In the genomic region with DNA sequence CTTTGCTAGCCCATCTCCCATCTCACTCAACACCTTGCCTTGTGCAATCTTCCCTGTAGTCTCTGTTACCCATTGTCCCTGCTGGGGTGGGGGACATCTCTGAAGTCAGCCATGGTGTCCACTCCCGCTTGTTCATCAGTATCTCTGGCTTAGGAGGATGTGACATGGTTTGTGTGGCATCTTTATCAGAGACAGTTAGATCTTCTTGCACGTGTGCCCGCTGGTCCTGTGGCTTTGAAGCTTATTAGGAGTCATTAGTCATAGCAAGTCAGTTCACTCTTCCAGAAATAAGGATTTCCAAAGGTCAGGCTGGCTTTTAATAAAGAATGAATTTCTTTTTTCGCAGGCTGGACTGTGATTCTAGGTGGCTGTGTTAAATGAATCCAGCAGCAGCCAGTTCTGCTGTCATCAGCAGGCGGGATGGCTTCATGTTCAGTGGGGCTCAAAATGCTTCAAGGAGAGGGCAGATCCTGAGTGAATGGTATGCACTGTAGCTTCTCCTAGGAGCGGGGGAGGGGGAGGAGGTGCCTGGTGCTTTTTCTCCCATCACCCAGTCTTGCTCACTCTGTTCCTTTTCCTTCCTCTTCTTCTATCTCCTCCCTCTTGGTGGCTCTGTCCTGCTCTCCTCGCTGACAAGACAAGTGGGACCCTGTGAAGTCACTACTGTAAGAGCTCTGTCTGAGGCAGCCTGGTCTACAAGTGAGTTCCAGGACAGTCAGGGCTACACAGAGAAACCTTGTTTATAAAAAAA, we compare ENCODE assay signal across 24 mouse cellular contexts.
DNase-seq lines count a peak whose midpoint lies in the region; ATAC-seq and TF ChIP-seq lines count a peak whose summit lies in the region.
"Had no signal": no experiment of that assay in that cellular context is flagged by ENCODE, and none has a peak within 500 bp of the region (broad histone marks: within the 10 kb centered on the region; RNA-seq: fewer than 3 reads in every experiment).

No protein-coding gene starts in this region.

- no peaks in the 10 kb centered on the region for H3K36me3 ChIP-seq in liver, embryonic 11.5 days (ENCODE audit: control insufficient read depth, insufficient read depth, low read length)
- peaks cover 0 to 23% of the 10 kb centered on the region in 2 experiments; a peak in 2 of 4 replicates for H3K36me3 ChIP-seq in MEL (ENCODE audit: control insufficient read depth in 1 of 2, insufficient read depth in 2 of 2, low read length in 2 of 2)
- no peaks in the 10 kb centered on the region for H3K36me3 ChIP-seq in liver, postnatal 0 days (replicated peaks; ENCODE audit: insufficient read depth, low read length)
- H3K36me3 ChIP-seq: hindbrain, embryonic 12.5 days; midbrain, embryonic 15.5 days; neural tube, embryonic 13.5 days had no signal

- H3K9ac ChIP-seq in liver, embryonic 11.5 days (ENCODE audit: low read depth, low read length): peak overlapping the region; percentile 31
- peak overlapping the region; percentile 83 for H3K9ac ChIP-seq in MEL (ENCODE audit: control insufficient read depth, low read depth, low read length, poor library complexity, severe bottlenecking)
- H3K9ac ChIP-seq in liver, postnatal 0 days (replicated peaks): no peak overlapping the region
- H3K9ac ChIP-seq: forebrain, embryonic 13.5 days; hindbrain, embryonic 12.5 days; midbrain, embryonic 15.5 days; neural tube, embryonic 13.5 days had no signal

- TF ChIP-seq EP300 in MEL (IDR thresholded peaks at IDR 0.05; ENCODE audit: low read depth in 1 of 2, low read length in 2 of 2): no peak
- TF ChIP-seq EP300 in liver, postnatal 0 days (IDR thresholded peaks at IDR 0.05; ENCODE audit: low read depth): no peak

- no peaks in the 10 kb centered on the region for H3K9me3 ChIP-seq in liver, embryonic 11.5 days (ENCODE audit: control insufficient read depth, low read length)
- no peaks in the 10 kb centered on the region for H3K9me3 ChIP-seq in MEL (replicated peaks; ENCODE audit: insufficient read depth, low read length)
- H3K9me3 ChIP-seq in liver, postnatal 0 days (ENCODE audit: low read length): no peaks in the 10 kb centered on the region
- H3K9me3 ChIP-seq: forebrain, embryonic 13.5 days; midbrain, embryonic 15.5 days; neural tube, embryonic 13.5 days had no signal

- H3K27me3 ChIP-seq in liver, embryonic 11.5 days (replicated peaks; ENCODE audit: control insufficient read depth, insufficient read depth, low read length): peaks cover 3% of the 10 kb centered on the region; the same call in 1 of the 2 replicates
- no peaks in the 10 kb centered on the region for H3K27me3 ChIP-seq in MEL (ENCODE audit: control insufficient read depth in 1 of 2, insufficient read depth in 2 of 2, low read length in 2 of 2)
- H3K27me3 ChIP-seq in liver, postnatal 0 days (ENCODE audit: insufficient read depth, low read length): peaks cover 6% of the 10 kb centered on the region; the same call in 1 of the 2 replicates
- H3K27me3 ChIP-seq: midbrain, embryonic 15.5 days had no signal

- no peak for TF ChIP-seq CTCF in MEL (IDR thresholded peaks at IDR 0.05 in 2 of 3, conservative IDR thresholded peaks at IDR 0.05 in 1 of 3; ENCODE audit: control insufficient read depth in 1 of 3, insufficient read depth in 1 of 3, low read depth in 2 of 3, low read length in 3 of 3, poor library complexity in 1 of 3, severe bottlenecking in 1 of 3)
- TF ChIP-seq CTCF in bone marrow, adult 2 months (IDR thresholded peaks at IDR 0.05; ENCODE audit: control insufficient read depth, insufficient read depth, low read length): no peak
- no peak for TF ChIP-seq CTCF in liver, postnatal 0 days (IDR thresholded peaks at IDR 0.05; ENCODE audit: low read depth)

- WGBS in liver, embryonic 11.5 days: 40% methylated on average over 7 of the region's 7 CpGs
- WGBS in bone marrow, adult 2 months: 54% methylated on average over 7 of the region's 7 CpGs
- 49% methylated on average over 7 of the region's 7 CpGs for WGBS in liver, postnatal 0 days (ENCODE audit: insufficient replicate concordance)

- peaks cover 28% of the 10 kb centered on the region for H3K79me2 ChIP-seq in MEL (ENCODE audit: control insufficient read depth, insufficient read depth, low read length, poor library complexity)

- TF ChIP-seq POLR2A in MEL (IDR thresholded peaks at IDR 0.05; ENCODE audit: control insufficient read depth in 1 of 2, insufficient read depth in 1 of 2, low read depth in 1 of 2, low read length in 2 of 2, poor library complexity in 1 of 2): peak; percentile 13 to 62; a peak in 3 of 4 replicates
- no peak for TF ChIP-seq POLR2A in bone marrow, adult 2 months (IDR thresholded peaks at IDR 0.05; ENCODE audit: borderline replicate concordance, control insufficient read depth, low read depth, low read length)

- DNase-seq in liver, embryonic 11.5 days (ENCODE audit: low spot score): no peak
- DNase-seq in liver (no peak), MEL (ENCODE audit: low read depth, low spot score) (peak; percentile 90)
- no peak for DNase-seq in liver, postnatal 0 days
- no peak for DNase-seq in frontal cortex, postnatal 25 days (ENCODE audit: low spot score in 2 of 2)
- DNase-seq in heart, adult 11 months: no peak
- DNase-seq: adrenal gland, adult 2 months; B cell, adult 2 months; cerebellum, adult 2 months; gastrocnemius, adult 2 months; kidney, adult 18-20 months; layer of hippocampus, postnatal 36 days; lung, adult 18-20 months; lung, postnatal 14 days; right cerebral cortex, adult 18-20 months; right cerebral cortex, postnatal 4 days; thymus, postnatal 25 days had no signal

- H3K4me3 ChIP-seq in liver, embryonic 11.5 days (ENCODE audit: low read depth, low read length): no peak overlapping the region
- H3K4me3 ChIP-seq in MEL (ENCODE audit: control insufficient read depth in 1 of 2, insufficient read depth in 1 of 2, low read depth in 2 of 2, low read length in 2 of 2): peak overlapping the region; percentile 23 to 45
- H3K4me3 ChIP-seq in bone marrow, adult 2 months (replicated peaks; ENCODE audit: control insufficient read depth, low read depth, low read length): no peak overlapping the region
- no peak overlapping the region for H3K4me3 ChIP-seq in liver, postnatal 0 days (ENCODE audit: low read depth, low read length)
- H3K4me3 ChIP-seq: forebrain, embryonic 13.5 days; gastrocnemius, adult 2 months; hindbrain, embryonic 12.5 days; layer of hippocampus, adult 2 months; midbrain, embryonic 15.5 days; neural tube, embryonic 13.5 days had no signal

- no peak for TF ChIP-seq RAD21 in MEL (IDR thresholded peaks at IDR 0.05; ENCODE audit: low read depth, low read length)

- ATAC-seq in liver, embryonic 11.5 days (replicated peaks; ENCODE audit: low FRiP score): no peak
- no peak for ATAC-seq in liver, postnatal 0 days
- ATAC-seq: forebrain, embryonic 13.5 days; midbrain, embryonic 15.5 days had no signal

- H3K27ac ChIP-seq in liver, embryonic 11.5 days (ENCODE audit: low read depth, low read length): peak overlapping the region; percentile 86
- H3K27ac ChIP-seq in MEL (ENCODE audit: control insufficient read depth, low read depth, low read length): peak overlapping the region; percentile 99
- H3K27ac ChIP-seq in bone marrow, adult 2 months (ENCODE audit: control insufficient read depth, insufficient read depth, low read depth, low read length, poor library complexity): peak overlapping the region; percentile 61; the same call in 1 of the 2 replicates
- peak overlapping the region; percentile 42; the same call in 1 of the 2 replicates for H3K27ac ChIP-seq in liver, postnatal 0 days (ENCODE audit: low read depth)
- H3K27ac ChIP-seq: forebrain, embryonic 13.5 days; gastrocnemius, adult 2 months; hindbrain, embryonic 12.5 days; kidney, postnatal 0 days; layer of hippocampus, adult 2 months; midbrain, embryonic 15.5 days; neural tube, embryonic 13.5 days had no signal

- H3K4me1 ChIP-seq in liver, embryonic 11.5 days (replicated peaks; ENCODE audit: control insufficient read depth, insufficient read depth, low read length): peaks cover 33% of the 10 kb centered on the region
- peaks cover under 1 to 28% of the 10 kb centered on the region in 2 experiments; a peak in 3 of 4 replicates for H3K4me1 ChIP-seq in MEL (ENCODE audit: control insufficient read depth in 1 of 2, insufficient read depth in 2 of 2, low read length in 2 of 2)
- peaks cover 2% of the 10 kb centered on the region; the same call in 1 of the 2 replicates for H3K4me1 ChIP-seq in bone marrow, adult 2 months (ENCODE audit: control insufficient read depth, insufficient read depth, low read length)
- peaks cover 19% of the 10 kb centered on the region for H3K4me1 ChIP-seq in liver, postnatal 0 days (ENCODE audit: insufficient read depth)
- H3K4me1 ChIP-seq: forebrain, embryonic 13.5 days; midbrain, embryonic 15.5 days; neural tube, embryonic 13.5 days had no signal

- H3K4me2 ChIP-seq in liver, embryonic 11.5 days: peak overlapping the region; percentile 25
- peak overlapping the region; percentile 51 for H3K4me2 ChIP-seq in liver, postnatal 0 days (ENCODE audit: low read depth, low read length)
- H3K4me2 ChIP-seq: forebrain, embryonic 13.5 days; hindbrain, embryonic 12.5 days; midbrain, embryonic 15.5 days; neural tube, embryonic 13.5 days had no signal

TF ChIP-seq in MEL, 35 proteins besides CTCF, POLR2A, EP300 and RAD21:
- TF ChIP-seq RCOR1 (IDR thresholded peaks at IDR 0.05; ENCODE audit: low read depth, low read length) (no peak), GATA1 (IDR thresholded peaks at IDR 0.05; ENCODE audit: low read depth, low read length) (peak; percentile 53; the same call in 1 of the 2 replicates), TAL1 (IDR thresholded peaks at IDR 0.05; ENCODE audit: low read length) (no peak; the same call in none of the 2 replicates), ZMIZ1 (IDR thresholded peaks at IDR 0.05; ENCODE audit: low read depth, low read length) (no peak), TBP (IDR thresholded peaks at IDR 0.05; ENCODE audit: low read depth, low read length) (peak; percentile 84), NRF1 (IDR thresholded peaks at IDR 0.05; ENCODE audit: insufficient read depth, low read depth, low read length, poor library complexity, severe bottlenecking) (no peak), SIN3A (IDR thresholded peaks at IDR 0.05; ENCODE audit: low read length) (no peak), BHLHE40 (IDR thresholded peaks at IDR 0.05; ENCODE audit: borderline replicate concordance, low read depth, low read length) (no peak), SMC3 (IDR thresholded peaks at IDR 0.05; ENCODE audit: low read depth, low read length) (no peak)
TF ChIP-seq in MEL: peak in this region for 2.

Comparison
In these comparisons a context has a peak if more than half of its experiments do, and no peak if none do; other contexts are left out.
1. H3K27ac ChIP-seq: peak in every context shown above with its lines; median percentile 99 in MEL; 86 in liver, embryonic 11.5 days; 61 in bone marrow, adult 2 months; 42 in liver, postnatal 0 days.
2. H3K4me3 ChIP-seq: peak in MEL (2 of 2); none in liver, embryonic 11.5 days (single experiment), bone marrow, adult 2 months (single experiment) and liver, postnatal 0 days (single experiment).